Mouse (Mus musculus): ENCODE data around the gene Mfap5. TPM values are rescaled to one million over a fixed set of nuclear protein-coding genes. Genes with fewer than 3 reads are reported as not detected.
"Not testable (repeated sequence)": the region's sequence is repeated elsewhere in the genome, so short reads cannot be mapped to it uniquely, and the experiment has no call there.

Mfap5 gene
- polyA plus RNA-seq, 1 experiment from 2014 or later: 55.4 TPM

DNA sequence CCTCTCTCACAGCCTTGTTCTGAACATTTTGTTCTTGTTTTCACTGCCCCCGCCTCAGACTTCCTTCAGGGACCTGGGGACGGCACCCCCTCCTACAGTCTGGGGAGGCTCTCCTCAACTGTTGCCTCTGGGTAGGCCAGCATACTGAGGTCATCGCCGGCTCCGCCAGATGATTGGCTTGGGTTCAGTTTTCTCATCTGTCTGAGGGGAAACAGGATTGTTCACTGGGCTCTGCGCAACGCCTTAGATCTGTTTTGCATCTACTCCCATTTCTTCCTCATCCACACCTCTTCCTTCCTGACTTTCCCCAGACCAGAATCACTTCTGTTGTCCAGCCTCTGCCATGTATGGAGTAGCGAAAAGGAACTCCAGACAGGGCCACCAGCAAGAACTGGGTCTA is 2.8 kb downstream of the Mfap5 start:
- H3K36me3 ChIP-seq (ENCODE audit: insufficient read depth, low read length): no peaks in the 10 kb centered on the region
- no peak overlapping the region for H3K9ac ChIP-seq (replicated peaks; ENCODE audit: low read depth)
- no peak overlapping the region for H3K27ac ChIP-seq (ENCODE audit: low read length)
- H3K27me3 ChIP-seq (replicated peaks; ENCODE audit: insufficient read depth, low read length): no peaks in the 10 kb centered on the region
- ATAC-seq (peak; percentile 70), DNase-seq (ENCODE audit: low spot score) (peak; percentile 32)
- H3K4me1 ChIP-seq (ENCODE audit: insufficient read depth, low read depth, low read length): no peaks in the 10 kb centered on the region
- H3K9me3 ChIP-seq (ENCODE audit: low read length): no peaks in the 10 kb centered on the region
- peak; percentile 41; the same call in 1 of the 2 replicates for TF ChIP-seq EP300 (IDR thresholded peaks at IDR 0.05)
- TF ChIP-seq CTCF (IDR thresholded peaks at IDR 0.05): no peak
- H3K4me2 ChIP-seq (replicated peaks; ENCODE audit: low read depth, low read length): no peak overlapping the region
- H3K4me3 ChIP-seq (ENCODE audit: low read depth, low read length): no peak overlapping the region
- 62% methylated on average over 8 of the region's 8 CpGs for WGBS

- DNase-seq (ENCODE audit: low spot score) (no peak), ATAC-seq (peak; percentile 43)
- Histone ChIP-seq H3K9ac (replicated peaks; ENCODE audit: low read depth) (no peak overlapping the region), H3K4me3 (ENCODE audit: low read depth, low read length) (no peak overlapping the region), H3K4me2 (replicated peaks; ENCODE audit: low read depth, low read length) (no peak overlapping the region), H3K27ac (ENCODE audit: low read length) (no peak overlapping the region), H3K36me3 (ENCODE audit: insufficient read depth, low read length) (no peaks in the 10 kb centered on the region), H3K9me3 (ENCODE audit: low read length) (no peaks in the 10 kb centered on the region), H3K4me1 (ENCODE audit: insufficient read depth, low read depth, low read length) (no peaks in the 10 kb centered on the region), H3K27me3 (replicated peaks; ENCODE audit: insufficient read depth, low read length) (no peaks in the 10 kb centered on the region)
- no peak for TF ChIP-seq EP300 (IDR thresholded peaks at IDR 0.05)
- TF ChIP-seq CTCF (IDR thresholded peaks at IDR 0.05): no peak
- WGBS: 37% methylated on average over 11 of the region's 12 CpGs
Measured at GRCm38 (mm10) chr6:122512914-122513878, 7.6 kb downstream of the Mfap5 start.

DNA sequence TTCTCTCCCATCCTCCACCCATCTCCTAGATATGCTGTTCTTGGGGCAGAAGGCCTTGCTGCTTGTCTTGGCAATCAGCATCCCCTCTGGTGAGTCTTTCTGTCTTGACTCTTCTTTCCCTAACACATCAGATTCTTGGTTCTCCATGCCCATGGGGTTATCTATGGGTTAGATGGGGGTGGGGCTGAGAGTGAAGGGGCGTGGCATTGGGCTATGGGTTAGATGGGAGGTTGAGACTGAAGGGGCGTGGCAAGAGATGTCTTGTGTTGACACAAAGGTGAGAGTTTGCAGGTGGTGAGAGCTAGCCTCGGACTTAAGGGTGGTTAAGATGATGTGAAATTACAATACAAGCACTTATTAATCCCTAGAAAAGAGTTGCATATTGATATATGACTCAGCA is 8.7 kb downstream of the Mfap5 start:
- Histone ChIP-seq H3K4me2 (replicated peaks; ENCODE audit: low read depth, low read length) (no peak overlapping the region), H3K27me3 (replicated peaks; ENCODE audit: insufficient read depth, low read length) (no peaks in the 10 kb centered on the region), H3K4me1 (ENCODE audit: insufficient read depth, low read depth, low read length) (no peaks in the 10 kb centered on the region), H3K9me3 (ENCODE audit: low read length) (no peaks in the 10 kb centered on the region), H3K27ac (ENCODE audit: low read length) (no peak overlapping the region), H3K9ac (replicated peaks; ENCODE audit: low read depth) (no peak overlapping the region), H3K4me3 (ENCODE audit: low read depth, low read length) (no peak overlapping the region), H3K36me3 (ENCODE audit: insufficient read depth, low read length) (no peaks in the 10 kb centered on the region)
- no peak for TF ChIP-seq CTCF (IDR thresholded peaks at IDR 0.05)
- DNase-seq (ENCODE audit: low spot score): no peak
- WGBS: 63% methylated on average over 3 of the region's 3 CpGs
- no peak for ATAC-seq

GRCm38 (mm10) chr6:122515762-122516161 is 10.1 kb downstream of the Mfap5 start:
- H3K4me1 ChIP-seq (ENCODE audit: insufficient read depth, low read depth, low read length); H3K27ac ChIP-seq (ENCODE audit: low read length); H3K9ac ChIP-seq (replicated peaks; ENCODE audit: low read depth); H3K36me3 ChIP-seq (ENCODE audit: insufficient read depth, low read length); H3K4me3 ChIP-seq (ENCODE audit: low read depth, low read length); H3K9me3 ChIP-seq (ENCODE audit: low read length); H3K4me2 ChIP-seq (replicated peaks; ENCODE audit: low read depth, low read length); DNase-seq (ENCODE audit: low spot score); ATAC-seq; H3K27me3 ChIP-seq (replicated peaks; ENCODE audit: insufficient read depth, low read length): not testable (repeated sequence)
- WGBS: 83% methylated on average over 2 of the region's 2 CpGs

- no peak for TF ChIP-seq CTCF (IDR thresholded peaks at IDR 0.05)
- no peak for TF ChIP-seq EP300 (IDR thresholded peaks at IDR 0.05)
- no peak overlapping the region for H3K4me2 ChIP-seq (replicated peaks; ENCODE audit: low read depth, low read length)
- no peaks in the 10 kb centered on the region for H3K9me3 ChIP-seq (ENCODE audit: low read length)
- H3K9ac ChIP-seq (replicated peaks; ENCODE audit: low read depth): no peak overlapping the region
- H3K27ac ChIP-seq (ENCODE audit: low read length): no peak overlapping the region
- H3K36me3 ChIP-seq (ENCODE audit: insufficient read depth, low read length): no peaks in the 10 kb centered on the region
- H3K4me1 ChIP-seq (ENCODE audit: insufficient read depth, low read depth, low read length): no peaks in the 10 kb centered on the region
- no peaks in the 10 kb centered on the region for H3K27me3 ChIP-seq (replicated peaks; ENCODE audit: insufficient read depth, low read length)
- WGBS: 63% methylated on average over 1 of the region's 1 CpGs
- DNase-seq (ENCODE audit: low spot score) (no peak), ATAC-seq (peak; percentile 25; the same call in 1 of the 2 replicates)
- H3K4me3 ChIP-seq (ENCODE audit: low read depth, low read length): no peak overlapping the region
Measured at GRCm38 (mm10) chr6:122517668-122518067, 12.0 kb downstream of the Mfap5 start.

GRCm38 (mm10) chr6:122519384-122519783 is 13.7 kb downstream of the Mfap5 start:
- Histone ChIP-seq H3K4me1 (ENCODE audit: insufficient read depth, low read depth, low read length) (no peaks in the 10 kb centered on the region), H3K27ac (ENCODE audit: low read length) (no peak overlapping the region), H3K4me3 (ENCODE audit: low read depth, low read length) (no peak overlapping the region), H3K9me3 (ENCODE audit: low read length) (no peaks in the 10 kb centered on the region), H3K9ac (replicated peaks; ENCODE audit: low read depth) (no peak overlapping the region), H3K27me3 (replicated peaks; ENCODE audit: insufficient read depth, low read length) (no peaks in the 10 kb centered on the region), H3K4me2 (replicated peaks; ENCODE audit: low read depth, low read length) (no peak overlapping the region), H3K36me3 (ENCODE audit: insufficient read depth, low read length) (no peaks in the 10 kb centered on the region)
- no peak for ATAC-seq
- TF ChIP-seq EP300 (IDR thresholded peaks at IDR 0.05): no peak
- TF ChIP-seq CTCF (IDR thresholded peaks at IDR 0.05): peak; percentile 71
- WGBS: 19% methylated on average over 2 of the region's 2 CpGs
- peak; percentile 69 for DNase-seq (ENCODE audit: low spot score)
